Mouse (Mus musculus): ENCODE measurements around the gene BC052040.

DNA sequence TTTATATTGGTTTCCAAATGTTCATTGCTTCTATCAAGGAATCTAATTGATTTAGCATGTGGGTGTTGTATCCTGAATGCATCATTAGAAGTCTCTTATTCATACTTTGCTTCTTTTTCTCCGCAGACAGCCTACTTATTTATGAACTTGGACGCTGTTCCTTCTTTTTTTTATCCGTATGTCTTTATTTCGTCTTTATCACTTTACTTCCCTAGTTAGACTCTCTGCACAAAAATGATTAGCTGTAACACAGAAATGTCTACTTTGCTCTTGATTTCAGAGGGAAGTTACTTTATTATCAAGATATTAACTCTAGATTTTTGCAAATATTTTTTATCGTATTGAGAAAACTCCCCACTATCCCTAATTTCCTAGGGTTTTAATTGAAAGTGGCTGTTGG lies 117.5 kb downstream of the BC052040 start:
- TF ChIP-seq CTCF (conservative IDR thresholded peaks at IDR 0.05; ENCODE audit: low read length) (no peak), NANOG (IDR thresholded peaks at IDR 0.05; ENCODE audit: borderline replicate concordance, low read length) (no peak), POU5F1 (IDR thresholded peaks at IDR 0.05; ENCODE audit: borderline replicate concordance, low read length) (no peak)
